Mouse (Mus musculus) hindlimb bud, embryonic 11.5 days (tissue): ENCODE data around the gene Cish.
"Not testable (repeated sequence)": the region's sequence is repeated elsewhere in the genome, so short reads cannot be mapped to it uniquely, and the experiment has no call there.

Experiments
- DNase-seq: peaks from one replicate; pipeline ENCODE4 v3.0.0-alpha.2; 2012; ENCODE audit warnings: low read depth, low spot score; ENCODE audit errors: extremely low spot score

The Cish gene

GRCm38 (mm10) chr9:107298059-107298780 lies 2.4 kb downstream of the Cish start:
- DNase-seq: no peak

DNA sequence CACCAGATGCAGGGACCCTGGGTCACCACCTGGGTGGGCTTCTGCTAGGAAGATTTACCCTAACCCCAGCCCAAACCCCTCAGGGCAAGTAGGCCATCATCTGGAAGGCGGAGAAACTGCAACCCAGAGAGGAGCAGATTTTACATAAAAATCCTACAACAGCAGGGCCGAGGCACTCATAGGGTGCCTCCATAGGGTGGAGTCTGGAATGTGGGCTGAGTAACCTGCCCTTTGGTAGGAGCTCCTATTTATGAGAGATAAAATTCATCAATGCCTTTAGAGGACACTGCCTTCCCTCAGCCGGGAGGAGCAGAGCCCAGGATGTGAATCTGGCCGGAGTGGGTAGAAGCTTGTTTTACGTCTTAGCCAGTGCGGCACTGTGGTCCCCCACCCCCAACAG lies 3.0 kb downstream of the Cish start:
- DNase-seq: no peak

DNA sequence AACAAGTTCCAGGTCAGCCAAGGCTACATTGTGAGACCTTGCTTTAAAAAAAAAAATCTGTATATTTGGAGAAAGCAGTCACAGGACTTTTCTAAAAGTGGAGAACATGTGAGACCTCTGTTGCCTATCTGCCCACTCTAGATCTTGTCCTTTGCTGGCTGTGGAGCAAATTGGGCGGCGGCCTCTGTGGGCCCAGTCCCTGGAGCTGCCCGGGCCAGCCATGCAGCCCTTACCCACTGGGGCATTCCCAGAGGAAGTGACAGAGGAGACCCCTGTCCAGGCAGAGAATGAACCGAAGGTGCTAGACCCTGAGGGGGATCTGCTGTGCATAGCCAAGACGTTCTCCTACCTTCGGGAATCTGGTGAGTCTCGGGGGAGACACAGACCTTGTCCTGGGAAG lies 4.0 kb downstream of the Cish start:
- no peak for DNase-seq

DNA sequence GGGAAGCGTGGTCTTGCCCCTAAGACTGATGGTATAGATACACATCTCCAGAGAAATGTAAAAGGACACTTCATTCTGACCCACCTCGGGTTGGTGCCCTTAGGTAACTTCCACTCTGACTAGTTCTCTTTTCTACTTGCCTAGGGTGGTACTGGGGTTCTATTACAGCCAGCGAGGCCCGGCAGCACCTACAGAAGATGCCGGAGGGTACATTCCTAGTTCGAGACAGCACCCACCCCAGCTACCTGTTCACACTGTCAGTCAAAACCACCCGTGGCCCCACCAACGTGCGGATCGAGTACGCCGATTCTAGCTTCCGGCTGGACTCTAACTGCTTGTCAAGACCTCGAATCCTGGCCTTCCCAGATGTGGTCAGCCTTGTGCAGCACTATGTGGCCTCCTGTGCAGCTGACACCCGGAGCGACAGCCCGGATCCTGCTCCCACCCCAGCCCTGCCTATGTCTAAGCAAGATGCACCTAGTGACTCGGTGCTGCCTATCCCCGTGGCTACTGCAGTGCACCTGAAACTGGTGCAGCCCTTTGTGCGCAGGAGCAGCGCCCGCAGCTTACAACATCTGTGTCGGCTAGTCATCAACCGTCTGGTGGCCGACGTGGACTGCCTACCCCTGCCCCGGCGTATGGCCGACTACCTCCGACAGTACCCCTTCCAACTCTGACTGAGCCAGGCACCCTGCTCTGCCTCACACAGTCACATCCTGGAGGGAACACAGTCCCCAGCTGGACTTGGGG lies 4.6 kb downstream of the Cish start:
- DNase-seq: no peak

- DNase-seq: no peak
Observed at GRCm38 (mm10) chr9:107301554-107302331, 5.9 kb downstream of the Cish start.

GRCm38 (mm10) chr9:107302592-107302991 lies 6.8 kb downstream of the Cish start:
- DNase-seq: no peak

- no peak for DNase-seq
Observed at GRCm38 (mm10) chr9:107303121-107303820, 7.4 kb downstream of the Cish start.

DNA sequence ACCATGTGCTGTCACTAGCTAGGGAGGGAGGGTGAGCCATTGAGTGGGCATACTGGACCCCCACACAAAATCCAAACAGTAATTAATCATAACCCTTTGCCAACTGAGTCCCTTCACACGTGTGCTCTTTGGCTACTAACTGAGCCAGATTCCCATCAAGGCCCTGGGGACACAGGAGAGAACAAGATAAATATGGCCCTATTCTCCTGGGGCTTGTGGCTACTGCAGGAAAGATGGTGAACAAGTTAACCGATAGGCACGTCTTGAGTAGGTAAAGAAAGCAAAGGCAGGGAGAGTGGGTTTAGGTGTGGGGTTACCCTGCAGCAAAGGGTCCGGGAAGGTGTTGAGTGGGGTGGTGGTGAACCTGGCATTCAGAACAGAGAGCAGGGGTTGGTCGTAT lies 8.1 kb downstream of the Cish start:
- no peak for DNase-seq

GRCm38 (mm10) chr9:107304383-107304782 lies 8.6 kb downstream of the Cish start:
- no peak for DNase-seq

DNA sequence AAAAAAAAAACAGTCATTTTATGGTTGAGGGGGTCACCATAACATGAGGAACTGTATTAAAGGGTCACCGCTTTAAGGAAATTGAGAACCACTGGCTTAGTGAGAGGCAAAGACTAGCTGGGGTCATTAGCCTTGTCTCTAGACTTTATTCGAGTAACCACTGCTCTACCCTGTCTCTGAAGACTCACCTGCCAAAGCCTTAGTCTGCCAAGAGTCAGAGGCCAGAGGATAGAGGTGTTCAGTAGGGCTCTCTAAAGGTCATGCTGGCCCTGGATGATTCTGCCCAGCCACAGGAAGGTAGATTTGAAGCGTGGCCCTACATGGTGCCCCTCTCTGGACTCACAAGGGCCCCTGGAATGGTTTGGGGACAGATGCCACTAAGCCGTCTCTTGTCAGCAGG lies 9.2 kb downstream of the Cish start:
- no peak for DNase-seq

GRCm38 (mm10) chr9:107305601-107306542 lies 10.0 kb downstream of the Cish start:
- no peak for DNase-seq

- DNase-seq: not testable (repeated sequence)
Observed at GRCm38 (mm10) chr9:107306673-107307072, 10.8 kb downstream of the Cish start.

DNA sequence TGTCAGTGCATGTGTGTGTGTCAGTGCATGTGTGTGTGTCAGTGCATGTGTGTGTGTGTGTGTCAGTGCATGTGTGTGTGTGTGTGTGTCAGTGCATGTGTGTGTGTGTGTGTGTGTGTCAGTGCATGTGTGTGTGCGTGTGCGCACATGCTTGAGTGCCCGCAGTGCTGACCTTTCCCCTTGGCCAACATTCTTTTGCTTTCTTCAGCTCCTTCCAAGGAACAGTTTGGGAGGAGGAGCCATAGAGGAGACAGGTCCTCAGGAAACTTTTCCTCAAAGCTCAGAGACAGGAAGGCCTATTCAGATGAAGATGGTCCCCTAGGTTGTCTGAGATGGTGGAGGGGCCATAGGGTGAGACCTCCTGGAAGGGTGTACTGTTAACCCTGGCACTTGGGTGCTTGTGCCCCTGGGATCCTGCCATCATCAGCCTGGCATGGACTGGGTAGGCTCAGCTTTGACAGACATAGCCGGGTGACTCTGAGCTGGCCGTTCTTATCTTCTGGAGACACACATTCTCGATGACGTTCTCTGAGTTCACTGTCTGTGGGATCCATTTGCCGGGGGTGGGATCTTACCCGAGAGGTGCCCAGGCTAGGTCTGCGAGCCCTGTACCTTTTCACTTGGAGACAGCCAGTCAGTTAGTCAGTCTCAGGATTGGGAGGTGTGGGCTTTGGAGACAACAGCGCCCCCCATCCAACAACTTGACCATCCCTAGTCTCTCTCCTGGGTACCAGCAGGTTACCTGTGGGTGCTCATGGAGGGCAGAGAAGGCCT lies 11.5 kb downstream of the Cish start:
- no peak for DNase-seq

- DNase-seq: no peak
Observed at GRCm38 (mm10) chr9:107307886-107308285, 12.1 kb downstream of the Cish start.

DNA sequence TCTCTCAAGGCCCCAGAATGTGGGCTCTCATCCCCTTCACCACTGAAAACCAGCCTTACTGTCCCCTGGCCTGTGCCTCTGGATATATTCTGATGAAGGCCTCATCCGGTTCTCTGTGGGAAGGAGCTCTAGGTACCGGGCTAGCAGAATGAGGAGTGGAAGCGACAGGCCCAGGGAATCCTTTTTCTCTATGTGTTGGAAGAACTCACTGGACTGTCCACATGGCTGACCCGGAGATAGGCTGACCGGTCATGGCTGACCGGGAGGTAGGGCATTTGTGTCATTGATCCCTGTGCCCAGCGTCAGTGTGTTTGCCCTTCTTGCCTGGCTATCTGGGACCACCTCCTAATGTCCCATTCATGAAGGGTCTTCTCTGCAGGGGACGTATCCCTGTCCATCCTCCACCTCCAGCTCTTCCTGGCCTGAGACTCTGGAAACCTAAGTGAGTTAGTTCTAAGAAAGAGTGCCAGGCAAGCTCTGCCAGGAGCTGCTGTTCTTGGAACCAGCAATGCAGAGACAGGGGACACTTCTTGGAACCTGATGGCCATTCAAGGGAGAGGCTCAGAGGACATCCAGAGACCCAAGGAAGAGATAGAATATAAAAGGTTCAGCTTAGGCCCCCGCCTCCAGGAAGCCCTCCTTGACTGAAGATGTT lies 12.6 kb downstream of the Cish start:
- no peak for DNase-seq

GRCm38 (mm10) chr9:107309171-107309570 lies 13.3 kb downstream of the Cish start:
- no peak for DNase-seq

DNA sequence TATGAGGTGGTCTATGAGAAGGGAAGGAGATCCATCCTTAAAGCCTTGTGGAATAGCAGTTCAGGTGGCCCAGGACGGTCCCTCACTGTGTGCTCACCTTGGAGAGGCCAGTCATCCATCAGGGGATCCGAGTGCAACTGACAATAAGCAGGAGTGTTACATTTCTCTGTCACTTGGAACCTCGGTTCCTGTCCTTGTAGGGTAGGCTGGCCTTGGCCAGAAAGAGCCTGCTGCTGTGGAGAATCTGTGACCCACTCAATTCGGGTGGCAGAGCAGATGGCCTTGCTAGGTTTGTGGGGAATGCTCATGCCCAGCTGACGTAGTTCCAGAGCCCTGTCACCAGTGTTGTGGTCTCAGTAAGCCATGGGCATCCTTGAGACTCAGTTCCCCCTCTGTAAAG lies 13.8 kb downstream of the Cish start:
- no peak for DNase-seq

- no peak for DNase-seq
Observed at GRCm38 (mm10) chr9:107312811-107313584, 17.2 kb downstream of the Cish start.
